Mouse (Mus musculus): ENCODE measurements around the gene Zfp979. TPM values are rescaled to one million over a fixed set of nuclear protein-coding genes. Genes with fewer than 3 reads are reported as not detected.
"Not testable (repeated sequence)": the region's sequence is repeated elsewhere in the genome, so short reads cannot be mapped to it uniquely, and the experiment has no call there.

Gene Zfp979
- polyA plus RNA-seq, 1 experiment: 1.5 TPM

GRCm38 (mm10) chr4:147586511-147587473 is 55.5 kb downstream of the Zfp979 start:
- H3K4me1 ChIP-seq (ENCODE audit: control insufficient read depth, insufficient read depth, low read length): no peaks in the 10 kb centered on the region
- TF ChIP-seq CTCF (IDR thresholded peaks at IDR 0.05; ENCODE audit: low read depth, low read length) (no peak), POLR2A (IDR thresholded peaks at IDR 0.05; ENCODE audit: borderline replicate concordance, low read depth, low read length) (no peak)
- no peak overlapping the region for H3K4me3 ChIP-seq (ENCODE audit: insufficient read depth, low read length)
- no peak overlapping the region for H3K27ac ChIP-seq (ENCODE audit: insufficient read depth, low read depth, low read length)

GRCm38 (mm10) chr4:147579371-147579770 is 62.9 kb downstream of the Zfp979 start:
- not testable (repeated sequence) for H3K4me3 ChIP-seq (ENCODE audit: insufficient read depth, low read length); H3K4me1 ChIP-seq (ENCODE audit: control insufficient read depth, insufficient read depth, low read length); H3K27ac ChIP-seq (ENCODE audit: insufficient read depth, low read depth, low read length)

DNA sequence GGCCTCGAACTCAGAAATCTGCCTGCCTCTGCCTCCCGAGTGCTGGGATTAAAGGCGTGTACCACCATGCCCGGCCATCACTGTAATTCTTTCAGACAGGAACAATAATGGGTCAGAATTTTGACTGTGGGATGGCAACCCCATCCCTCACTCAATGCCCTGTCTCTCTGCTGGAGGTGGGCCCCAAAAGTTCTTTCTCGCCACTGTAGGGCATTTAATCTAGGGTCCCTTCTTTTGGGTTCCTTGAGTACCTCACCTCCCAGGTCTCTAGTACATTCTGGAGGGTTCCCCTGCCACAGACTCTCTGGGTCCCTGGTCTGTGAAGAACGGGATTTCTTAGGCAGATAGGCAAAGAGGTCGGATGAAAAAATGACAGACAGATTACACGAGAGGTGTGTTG is 71.2 kb downstream of the Zfp979 start:
- H3K4me3 ChIP-seq (ENCODE audit: insufficient read depth, low read length); H3K27ac ChIP-seq (ENCODE audit: insufficient read depth, low read depth, low read length); H3K4me1 ChIP-seq (ENCODE audit: control insufficient read depth, insufficient read depth, low read length): not testable (repeated sequence)

- TF ChIP-seq POLR2A (IDR thresholded peaks at IDR 0.05; ENCODE audit: borderline replicate concordance, low read depth, low read length) (no peak), CTCF (IDR thresholded peaks at IDR 0.05; ENCODE audit: low read depth, low read length) (no peak)
- no peaks in the 10 kb centered on the region for H3K4me1 ChIP-seq (ENCODE audit: control insufficient read depth, insufficient read depth, low read length)
Measured at GRCm38 (mm10) chr4:147565426-147566220, 76.7 kb downstream of the Zfp979 start.

More at GRCm38 (mm10) chr4:147565426-147566220, 76.7 kb downstream of the Zfp979 start:
- no peak overlapping the region for H3K27ac ChIP-seq (ENCODE audit: insufficient read depth, low read depth, low read length)
- no peak overlapping the region for H3K4me3 ChIP-seq (ENCODE audit: insufficient read depth, low read length)

Other genes with a start within 250 kb of the Zfp979 start
- 0.73 TPM in 1 of 2 replicates, not detected in the other for gene Zfp982, start 150.1 kb downstream of the Zfp979 start, polyA plus RNA-seq (2012; ENCODE audit: insufficient read depth, insufficient read length, missing spikeins)
- gene Gm16503, start 102.3 kb downstream of the Zfp979 start, polyA plus RNA-seq (2012; ENCODE audit: insufficient read depth, insufficient read length, missing spikeins): 0.56 and 0.72 TPM in 2 replicates
- gene Zfp985, start 89.2 kb downstream of the Zfp979 start, polyA plus RNA-seq (2012; ENCODE audit: insufficient read depth, insufficient read length, missing spikeins): 1.4 TPM in 1 of 2 replicates, not detected in the other
- not detected in 2 replicates for gene Zfp534, start 60.0 kb upstream of the Zfp979 start, polyA plus RNA-seq (2012; ENCODE audit: insufficient read depth, insufficient read length, missing spikeins)
- gene Zfp984, start 167.3 kb upstream of the Zfp979 start, polyA plus RNA-seq (2012; ENCODE audit: insufficient read depth, insufficient read length, missing spikeins): 34.6 and 38.2 TPM in 2 replicates
- gene Zfp933, start 205.9 kb upstream of the Zfp979 start, polyA plus RNA-seq (2012; ENCODE audit: insufficient read depth, insufficient read length, missing spikeins): 8.9 and 13.4 TPM in 2 replicates
- 37.6 and 37.7 TPM in 2 replicates for gene Miip, start 226.3 kb upstream of the Zfp979 start, polyA plus RNA-seq (2012; ENCODE audit: insufficient read depth, insufficient read length, missing spikeins)
- 2.2 and 2.9 TPM in 2 replicates for gene Fv1, start 226.5 kb upstream of the Zfp979 start, polyA plus RNA-seq (2012; ENCODE audit: insufficient read depth, insufficient read length, missing spikeins)

Measured in bone marrow macrophage, adult 2 months (primary cell).